Mouse (Mus musculus) intestine, embryonic 16.5 days (tissue): ENCODE data around the gene Hoxa6. TPM values are rescaled to one million over a fixed set of nuclear protein-coding genes. Genes with fewer than 3 reads are reported as not detected.

Source experiments
- ATAC-seq: fragments of 200-750 bp; cut with Nextera tagmentation; 2 replicates; pipeline ENCODE4 v1.8.0; 2017; ENCODE audit warnings: moderate TSS enrichment, moderate library complexity
- H3K27ac ChIP-seq: fragments of 300-500 bp; sonication (generic); 2 replicates; pipeline ENCODE4 v1.5.1; 2014; ENCODE audit warnings: mild to moderate bottlenecking, low read length
- H3K27me3 ChIP-seq: fragments of 300-500 bp; sonication (generic); replicated peaks from 2 replicates; pipeline ENCODE4 v1.6.1; 2014; ENCODE audit warnings: low read length, control low read depth, mixed read lengths; ENCODE audit not compliant: control insufficient read depth, insufficient read depth
- H3K36me3 ChIP-seq: fragments of 300-500 bp; sonication (generic); 2 replicates; pipeline ENCODE4 v1.6.1; 2014; ENCODE audit warnings: low read length, control low read depth; ENCODE audit not compliant: control insufficient read depth, insufficient read depth
- H3K4me1 ChIP-seq: fragments of 300-500 bp; sonication (generic); 2 replicates; pipeline ENCODE4 v1.6.1; 2014; ENCODE audit warnings: low read length, control low read depth, mixed read lengths; ENCODE audit not compliant: control insufficient read depth, insufficient read depth
- H3K4me2 ChIP-seq: fragments of 300-500 bp; sonication (generic); 2 replicates; pipeline ENCODE4 v1.6.1; 2014; ENCODE audit warnings: low read depth, low read length, control low read depth
- H3K4me3 ChIP-seq: fragments of 300-500 bp; sonication (generic); 2 replicates; pipeline ENCODE4 v1.5.1; 2014; ENCODE audit warnings: mild to moderate bottlenecking, low read length
- H3K9ac ChIP-seq: fragments of 300-500 bp; sonication (generic); 2 replicates; pipeline ENCODE4 v1.6.1; 2014; ENCODE audit warnings: low read depth, low read length
- H3K9me3 ChIP-seq: fragments of 300-500 bp; sonication (generic); 2 replicates; pipeline ENCODE4 v1.6.1; 2016; ENCODE audit warnings: low read length, control low read depth; ENCODE audit not compliant: control insufficient read depth
- WGBS: fragments of 180-500 bp; shearing (Covaris S2); extraction: QIAGEN DNeasy Blood & Tissue Kit; methylation state at CpG from one replicate; pipeline ENCODE4 v1.1.7; 2014; 5-methylcytosine and 5-hydroxymethylcytosine counted together
- polyA plus RNA-seq: library from polyadenylated mRNA; unstranded; fragments of >200 nt; fragmentation: Nextera tagmentation; extraction: Ambion mirVana; gene quantifications from 2 replicates; pipeline ENCODE4 v1.2.1, GENCODE M21; 2015

Gene Hoxa6
- polyA plus RNA-seq, 1 experiment from 2014 or later = 1.2 TPM

GRCm38 (mm10) chr6:52217459-52217768 lies 8.9 kb upstream of the Hoxa6 start:
- Histone ChIP-seq H3K27ac (no peak overlapping the region), H3K4me3 (peak overlapping the region; percentile 55), H3K36me3 (no peaks in the 10 kb centered on the region), H3K9ac (peak overlapping the region; percentile 63), H3K9me3 (no peaks in the 10 kb centered on the region), H3K4me1 (peaks cover 28% of the 10 kb centered on the region), H3K4me2 (peak overlapping the region; percentile 75), H3K27me3 (peaks cover 81% of the 10 kb centered on the region)
- peak; percentile 47 for ATAC-seq
- WGBS = under 1% methylated on average over 25 of the region's 25 CpGs

GRCm38 (mm10) chr6:52216691-52217458 lies 8.4 kb upstream of the Hoxa6 start:
- no peaks in the 10 kb centered on the region for H3K9me3 ChIP-seq
- peak overlapping the region; percentile 30; the same call in 1 of the 2 replicates for H3K27ac ChIP-seq
- H3K27me3 ChIP-seq = peaks cover 81% of the 10 kb centered on the region
- H3K4me3 ChIP-seq = peak overlapping the region; percentile 55
- peak overlapping the region; percentile 68 for H3K9ac ChIP-seq
- peaks cover 28% of the 10 kb centered on the region for H3K4me1 ChIP-seq
- ATAC-seq = no peak
- WGBS = 1% methylated on average over 60 of the region's 60 CpGs
- peak overlapping the region; percentile 75 for H3K4me2 ChIP-seq
- no peaks in the 10 kb centered on the region for H3K36me3 ChIP-seq

- H3K27ac ChIP-seq = no peak overlapping the region
- peak overlapping the region; percentile 55 for H3K4me3 ChIP-seq
- H3K4me2 ChIP-seq = peak overlapping the region; percentile 75
- H3K4me1 ChIP-seq = peaks cover 22% of the 10 kb centered on the region
- peak overlapping the region; percentile 32 for H3K9ac ChIP-seq
- WGBS = 7% methylated on average over 30 of the region's 30 CpGs
- no peaks in the 10 kb centered on the region for H3K9me3 ChIP-seq
- H3K36me3 ChIP-seq = no peaks in the 10 kb centered on the region
- no peak for ATAC-seq
- peaks cover 83% of the 10 kb centered on the region for H3K27me3 ChIP-seq
Measured at GRCm38 (mm10) chr6:52215771-52216535, 7.4 kb upstream of the Hoxa6 start.

- peaks cover 80% of the 10 kb centered on the region for H3K27me3 ChIP-seq
- peaks cover 22% of the 10 kb centered on the region for H3K4me1 ChIP-seq
- no peak overlapping the region for H3K4me2 ChIP-seq
- no peaks in the 10 kb centered on the region for H3K9me3 ChIP-seq
- H3K27ac ChIP-seq = no peak overlapping the region
- H3K36me3 ChIP-seq = no peaks in the 10 kb centered on the region
- ATAC-seq = no peak
- no peak overlapping the region for H3K9ac ChIP-seq
- H3K4me3 ChIP-seq = no peak overlapping the region
- WGBS = 45% methylated on average over 3 of the region's 3 CpGs
Measured at GRCm38 (mm10) chr6:52215070-52215469, 6.5 kb upstream of the Hoxa6 start.

- no peak overlapping the region for H3K4me3 ChIP-seq
- H3K4me1 ChIP-seq = peaks cover 22% of the 10 kb centered on the region
- H3K4me2 ChIP-seq = no peak overlapping the region
- peaks cover 80% of the 10 kb centered on the region for H3K27me3 ChIP-seq
- no peak overlapping the region for H3K27ac ChIP-seq
- H3K36me3 ChIP-seq = no peaks in the 10 kb centered on the region
- ATAC-seq = no peak
- H3K9me3 ChIP-seq = no peaks in the 10 kb centered on the region
- 37% methylated on average over 5 of the region's 5 CpGs for WGBS
- no peak overlapping the region for H3K9ac ChIP-seq
Measured at GRCm38 (mm10) chr6:52214271-52214670, 5.7 kb upstream of the Hoxa6 start.

- peaks cover 75% of the 10 kb centered on the region for H3K27me3 ChIP-seq
Measured at GRCm38 (mm10) chr6:52213119-52213986, 4.8 kb upstream of the Hoxa6 start, which contains the start of the genes Hoxa3 and Gm28308. TSS of gene Hoxa3 (minus strand) at chr6:52213336. TSS of gene Gm28308 (minus strand) at chr6:52213339.

GRCm38 (mm10) chr6:52212556-52213118 lies 4.1 kb upstream of the Hoxa6 start:
- ATAC-seq = no peak
- H3K4me1 ChIP-seq = peaks cover 28% of the 10 kb centered on the region
- 3% methylated on average over 22 of the region's 22 CpGs for WGBS
- H3K4me3 ChIP-seq = peak overlapping the region; percentile 59
- H3K27ac ChIP-seq = peak overlapping the region; percentile 85
- H3K36me3 ChIP-seq = no peaks in the 10 kb centered on the region
- H3K9ac ChIP-seq = peak overlapping the region; percentile 72
- H3K9me3 ChIP-seq = no peaks in the 10 kb centered on the region
- H3K27me3 ChIP-seq = peaks cover 69% of the 10 kb centered on the region
- peak overlapping the region; percentile 57 for H3K4me2 ChIP-seq

More at GRCm38 (mm10) chr6:52213119-52213986, 4.8 kb upstream of the Hoxa6 start, which contains the start of the genes Hoxa3 and Gm28308:
- Histone ChIP-seq H3K4me2 (peak within 1 kb of the TSS; percentile 57), H3K4me1 (peaks cover 24% of the 10 kb centered on the region), H3K9me3 (no peaks in the 10 kb centered on the region), H3K4me3 (peak within 1 kb of the TSS; percentile 59), H3K9ac (peak within 1 kb of the TSS; percentile 72), H3K36me3 (no peaks in the 10 kb centered on the region), H3K27ac (peak within 1 kb of the TSS; percentile 85)
- WGBS = 8% methylated on average over 38 of the region's 38 CpGs
- ATAC-seq = peak; percentile 41

GRCm38 (mm10) chr6:52211961-52212360 lies 3.4 kb upstream of the Hoxa6 start:
- H3K4me3 ChIP-seq = peak overlapping the region; percentile 59
- H3K36me3 ChIP-seq = no peaks in the 10 kb centered on the region
- ATAC-seq = no peak
- peak overlapping the region; percentile 72 for H3K9ac ChIP-seq
- H3K27ac ChIP-seq = peak overlapping the region; percentile 50; the same call in 1 of the 2 replicates
- H3K4me2 ChIP-seq = peak overlapping the region; percentile 57
- H3K4me1 ChIP-seq = peaks cover 24% of the 10 kb centered on the region
- 6% methylated on average over 13 of the region's 13 CpGs for WGBS
- peaks cover 67% of the 10 kb centered on the region for H3K27me3 ChIP-seq
- H3K9me3 ChIP-seq = no peaks in the 10 kb centered on the region
